Mouse (Mus musculus) limb, embryonic 11.5 days (tissue): ENCODE results near the gene Arl14ep. TPM values are rescaled to one million over a fixed set of nuclear protein-coding genes. Genes with fewer than 3 reads are reported as not detected.

Experiments
- ATAC-seq: fragments of 200-750 bp; cut with Nextera tagmentation; 2 replicates; pipeline ENCODE4 v1.8.0; 2017; ENCODE audit warnings: low read depth; ENCODE audit not compliant: insufficient number of reproducible peaks, low FRiP score, low TSS enrichment
- DNase-seq: peaks from one replicate; pipeline ENCODE4 v3.0.0-alpha.2; 2015; ENCODE audit warnings: low spot score
- H3K27ac ChIP-seq: fragments of 300-500 bp; sonication (generic); replicated peaks from 2 replicates; pipeline ENCODE4 v1.5.1; 2014; ENCODE audit warnings: low read depth, mild to moderate bottlenecking, low read length
- H3K27me3 ChIP-seq: fragments of 300-500 bp; sonication (generic); 2 replicates; pipeline ENCODE4 v1.6.1; 2014; ENCODE audit warnings: mild to moderate bottlenecking, low read length, mixed read lengths; ENCODE audit not compliant: control insufficient read depth, insufficient read depth
- H3K36me3 ChIP-seq: fragments of 300-500 bp; sonication (generic); 2 replicates; pipeline ENCODE4 v1.6.1; 2014; ENCODE audit warnings: mild to moderate bottlenecking, low read length, moderate library complexity, mixed read lengths; ENCODE audit not compliant: control insufficient read depth, insufficient read depth
- H3K4me1 ChIP-seq: fragments of 300-500 bp; sonication (generic); 2 replicates; pipeline ENCODE4 v1.6.1; 2014; ENCODE audit warnings: low read length, mixed read lengths; ENCODE audit not compliant: control insufficient read depth, insufficient read depth
- H3K4me2 ChIP-seq: fragments of 300-500 bp; sonication (generic); 2 replicates; pipeline ENCODE4 v1.6.1; 2014; ENCODE audit warnings: low read depth, mild to moderate bottlenecking, moderate library complexity; ENCODE audit not compliant: severe bottlenecking
- H3K4me3 ChIP-seq: fragments of 300-500 bp; sonication (generic); 2 replicates; pipeline ENCODE4 v1.5.1; 2014; ENCODE audit warnings: low read depth, low read length
- H3K9ac ChIP-seq: fragments of 300-500 bp; sonication (generic); 2 replicates; pipeline ENCODE4 v1.6.1; 2014; ENCODE audit warnings: mild to moderate bottlenecking, low read length
- H3K9me3 ChIP-seq: fragments of 300-500 bp; sonication (generic); 2 replicates; pipeline ENCODE4 v1.6.1; 2016; ENCODE audit warnings: low read length; ENCODE audit not compliant: control insufficient read depth
- WGBS: fragments of 180-500 bp; shearing (Covaris S2); extraction: QIAGEN DNeasy Blood & Tissue Kit; methylation state at CpG from one replicate; pipeline ENCODE4 v1.1.7; 2014; 5-methylcytosine and 5-hydroxymethylcytosine counted together
- polyA plus RNA-seq: library from polyadenylated mRNA; unstranded; fragments of >200 nt; fragmentation: Nextera tagmentation; extraction: Ambion mirVana; gene quantifications from 2 replicates; pipeline ENCODE4 v1.2.1, GENCODE M21; 2014

The Arl14ep gene
- polyA plus RNA-seq, 1 experiment from 2014 or later = 63.1 TPM

- WGBS = 94% methylated on average over 2 of the region's 2 CpGs
- DNase-seq = no peak
- no peak overlapping the region for H3K27ac ChIP-seq
- H3K9ac ChIP-seq = no peak overlapping the region
- H3K4me3 ChIP-seq = no peak overlapping the region
- H3K4me1 ChIP-seq = no peaks in the 10 kb centered on the region
- ATAC-seq = no peak
- H3K4me2 ChIP-seq = no peak overlapping the region
- H3K9me3 ChIP-seq = no peaks in the 10 kb centered on the region
- no peaks in the 10 kb centered on the region for H3K36me3 ChIP-seq
- H3K27me3 ChIP-seq = no peaks in the 10 kb centered on the region
Observed at GRCm38 (mm10) chr2:106935681-106936080, 38.5 kb downstream of the Arl14ep start.

- no peak overlapping the region for H3K27ac ChIP-seq
- H3K4me3 ChIP-seq = no peak overlapping the region
- no peaks in the 10 kb centered on the region for H3K9me3 ChIP-seq
- no peak overlapping the region for H3K9ac ChIP-seq
- ATAC-seq (no peak), DNase-seq (no peak)
- no peaks in the 10 kb centered on the region for H3K27me3 ChIP-seq
- no peaks in the 10 kb centered on the region for H3K4me1 ChIP-seq
- no peaks in the 10 kb centered on the region for H3K36me3 ChIP-seq
- 75% methylated on average over 3 of the region's 3 CpGs for WGBS
- H3K4me2 ChIP-seq = no peak overlapping the region
Observed at GRCm38 (mm10) chr2:106929906-106930305, 44.3 kb downstream of the Arl14ep start.

Other genes with a start within 250 kb of the Arl14ep start
- not detected in 2 replicates for gene Fshb, start 85.2 kb upstream of the Arl14ep start, polyA plus RNA-seq